Mouse (Mus musculus): ENCODE measurements at regions not wholly inside any gene's neighbourhood (a gene's known extent, or its start where the extent isn't known, plus 50 kb on each side); places are given as distances from the start of the nearest gene placed in this dataset.

DNA sequence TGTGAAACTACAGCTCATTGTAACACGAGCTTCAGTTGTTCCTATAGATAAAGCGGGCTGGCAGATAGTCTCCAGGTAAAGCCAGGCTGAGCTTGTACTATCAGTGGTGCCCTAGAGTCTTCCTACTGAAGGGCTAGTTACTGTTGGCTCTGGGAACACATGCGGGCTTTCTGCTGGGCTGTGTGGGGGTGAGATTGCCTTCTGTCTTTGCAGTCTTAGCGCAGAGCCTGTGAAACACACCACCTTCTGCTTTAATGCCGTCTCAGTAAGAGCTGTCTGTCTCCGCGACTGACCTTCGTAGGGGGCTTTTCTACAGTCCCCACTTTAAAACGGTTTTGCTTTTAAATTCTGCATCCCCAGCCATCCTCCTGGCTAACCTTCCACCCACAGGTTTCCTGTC lies 76.7 kb downstream of the Trim29 start:
- intact Hi-C loops (cut with DNase I), result no loop called here

DNA sequence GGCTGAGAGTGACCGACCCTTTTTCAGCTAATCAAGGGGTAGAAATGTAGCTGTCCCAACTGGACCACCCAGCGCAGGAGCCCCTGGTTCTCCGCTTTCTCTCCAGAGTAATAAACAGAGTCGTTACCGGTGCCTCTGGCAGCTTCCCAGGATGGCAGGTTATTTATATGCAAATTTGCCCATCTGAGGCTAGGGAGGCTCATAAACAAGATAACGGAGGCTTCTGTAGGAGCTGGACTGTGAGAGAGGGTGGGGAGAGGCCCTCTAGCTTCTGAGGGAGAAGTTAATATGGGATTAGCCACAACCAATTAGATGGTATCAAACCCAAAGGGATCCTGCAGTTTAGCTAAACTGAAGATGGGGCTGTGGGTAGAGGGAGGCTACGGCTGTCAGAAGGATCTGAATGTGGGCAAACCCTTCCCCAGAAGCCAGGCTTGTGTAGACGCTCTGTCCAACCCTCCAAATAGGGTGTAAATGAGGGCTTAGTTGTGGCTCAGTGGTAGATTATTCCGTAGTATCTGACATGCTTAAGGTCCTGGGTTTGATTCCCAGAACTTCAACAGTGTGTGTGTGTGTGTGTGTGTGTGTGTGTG lies 78.9 kb downstream of the Trim29 start:
- intact Hi-C loops (cut with DNase I), result no loop called here
- DNase-seq, result no peak

More for the DNA sequence above, 76.7 kb downstream of the Trim29 start:
- no peak for DNase-seq

DNA sequence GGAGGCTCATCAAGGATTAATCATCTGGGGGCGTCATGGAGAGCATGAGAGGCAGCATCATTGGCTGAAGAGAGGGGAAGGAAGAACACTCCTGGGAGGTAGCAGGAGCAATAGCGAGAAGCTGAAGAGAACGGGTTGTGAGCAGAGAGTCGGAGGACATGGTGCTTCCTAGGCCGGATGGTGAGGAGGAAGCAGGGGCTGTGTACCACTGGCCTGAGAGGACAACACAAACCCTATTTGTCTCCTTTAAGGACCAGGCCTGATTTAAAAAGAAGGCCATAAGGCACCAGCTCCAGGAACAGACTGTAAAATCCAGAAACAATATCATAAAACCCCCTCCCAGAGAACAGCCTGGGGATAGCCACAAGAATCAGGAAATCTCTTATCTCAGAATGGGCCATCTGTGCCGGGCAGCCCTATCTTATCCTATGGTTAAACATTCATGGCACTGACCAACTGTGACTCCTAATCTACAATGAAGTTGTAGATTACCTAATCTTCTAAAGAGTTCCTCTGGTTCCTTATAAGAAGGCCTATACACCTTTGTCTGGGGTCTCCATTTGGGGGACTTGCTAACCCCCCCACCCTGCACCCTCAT lies 81.9 kb downstream of the Trim29 start:
- intact Hi-C loops (cut with DNase I), result no loop called here

DNA sequence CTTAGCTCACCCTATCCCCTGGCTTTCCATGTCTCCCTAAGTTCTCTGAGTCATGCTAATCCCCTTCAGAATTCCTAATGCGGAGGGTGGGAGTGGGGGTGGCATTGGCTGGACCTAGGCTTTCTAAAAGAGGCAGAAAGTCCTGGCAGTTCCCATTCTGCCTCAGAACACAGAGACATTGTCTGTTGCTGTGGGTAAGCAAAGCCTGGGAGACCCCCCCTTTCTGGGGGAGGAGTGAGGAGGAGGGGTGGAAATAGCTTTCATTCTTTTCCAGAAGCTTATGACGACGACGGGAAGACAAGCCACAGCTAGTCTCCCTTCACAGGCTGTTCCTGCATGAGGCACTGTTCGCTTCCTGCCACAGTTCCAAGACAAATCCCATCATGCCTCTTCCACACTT lies 83.6 kb downstream of the Trim29 start:
- intact Hi-C loops (cut with DNase I), result no loop called here
- no peak for DNase-seq

More for the DNA sequence above, 81.9 kb downstream of the Trim29 start:
- DNase-seq, result no peak

DNA sequence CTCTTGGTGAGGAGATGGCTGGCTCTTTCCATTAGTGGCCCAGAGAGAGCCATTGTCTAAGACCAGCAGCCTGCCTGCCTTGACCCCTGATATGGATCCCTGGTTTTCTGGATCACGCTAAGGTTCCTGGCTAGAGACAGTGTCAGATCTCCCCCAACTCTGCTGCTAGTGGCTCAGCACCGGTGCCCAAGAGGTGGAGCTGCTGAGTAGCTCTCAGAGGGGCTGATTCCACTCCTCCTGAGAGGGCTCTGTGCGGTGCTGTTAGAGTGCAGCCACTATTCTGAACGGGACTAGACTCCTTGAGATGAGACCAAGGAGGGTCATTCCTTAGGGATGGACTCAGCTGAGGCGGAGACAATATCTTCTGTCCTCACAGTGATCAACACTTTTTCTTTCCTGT lies 84.6 kb downstream of the Trim29 start:
- intact Hi-C loops (cut with DNase I), result no loop called here
- DNase-seq, result no peak

DNA sequence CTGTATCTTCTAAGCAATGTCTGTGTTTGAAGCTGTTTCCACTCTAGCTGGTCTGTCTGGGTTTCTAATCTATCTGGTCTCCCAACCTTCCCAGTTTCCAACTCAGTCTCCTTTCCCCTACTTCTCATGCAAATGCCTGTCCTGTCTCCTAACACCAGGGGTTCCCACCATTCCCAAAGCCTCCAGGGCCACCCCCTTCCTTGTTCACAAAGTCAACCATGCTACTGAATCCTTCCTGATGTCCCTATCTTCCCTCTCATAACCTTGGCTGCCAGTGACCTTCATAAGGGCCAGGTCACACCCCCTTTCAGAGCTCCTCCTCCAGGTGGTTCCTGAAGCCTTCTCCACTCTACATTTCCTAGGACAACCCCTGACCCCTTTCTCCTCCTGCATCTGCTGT lies 85.9 kb downstream of the Trim29 start:
- DNase-seq, result no peak
- intact Hi-C loops (cut with DNase I), result no loop called here

DNA sequence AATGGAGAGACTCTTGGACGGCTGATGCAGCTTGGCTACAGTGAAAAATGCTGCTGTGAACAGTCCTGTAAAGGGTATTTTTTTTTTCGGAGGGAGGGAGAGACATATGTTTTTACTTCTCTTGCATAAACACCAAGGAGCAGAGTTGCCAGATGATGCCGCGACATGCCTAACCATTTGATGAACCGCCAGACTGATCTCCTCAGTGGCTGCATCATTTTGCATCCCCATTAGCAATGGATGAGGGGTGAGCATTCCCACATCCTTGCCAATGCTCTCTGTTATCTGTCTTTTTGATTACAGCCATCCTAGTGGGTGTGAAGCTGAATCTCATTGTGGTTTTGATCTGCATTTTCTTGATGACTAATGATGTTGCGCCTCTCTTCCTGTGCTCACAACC lies 97.8 kb downstream of the Trim29 start:
- intact Hi-C loops (cut with DNase I), result no loop called here
- no peak for DNase-seq

DNA sequence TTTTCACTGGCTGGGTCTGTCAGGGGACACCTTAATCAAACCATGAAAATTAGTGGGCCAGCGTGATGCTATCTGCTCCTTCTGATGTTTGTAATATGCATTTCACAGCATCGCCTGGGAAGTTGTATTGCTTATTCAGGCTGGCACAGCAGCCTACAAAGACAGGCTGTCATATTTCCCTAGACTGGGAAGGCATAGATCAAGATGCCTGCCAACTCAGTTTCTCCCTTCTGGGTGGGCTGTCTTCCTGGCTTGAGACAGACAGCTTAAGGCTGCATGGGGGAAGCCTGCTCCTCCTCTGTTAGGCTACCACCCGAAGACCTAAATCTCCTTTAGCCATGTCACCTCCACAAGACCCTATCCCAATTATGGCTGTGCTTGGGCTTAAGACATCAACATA lies 101.8 kb downstream of the Trim29 start:
- no peak for DNase-seq
- intact Hi-C loops (cut with DNase I), result no loop called here

DNA sequence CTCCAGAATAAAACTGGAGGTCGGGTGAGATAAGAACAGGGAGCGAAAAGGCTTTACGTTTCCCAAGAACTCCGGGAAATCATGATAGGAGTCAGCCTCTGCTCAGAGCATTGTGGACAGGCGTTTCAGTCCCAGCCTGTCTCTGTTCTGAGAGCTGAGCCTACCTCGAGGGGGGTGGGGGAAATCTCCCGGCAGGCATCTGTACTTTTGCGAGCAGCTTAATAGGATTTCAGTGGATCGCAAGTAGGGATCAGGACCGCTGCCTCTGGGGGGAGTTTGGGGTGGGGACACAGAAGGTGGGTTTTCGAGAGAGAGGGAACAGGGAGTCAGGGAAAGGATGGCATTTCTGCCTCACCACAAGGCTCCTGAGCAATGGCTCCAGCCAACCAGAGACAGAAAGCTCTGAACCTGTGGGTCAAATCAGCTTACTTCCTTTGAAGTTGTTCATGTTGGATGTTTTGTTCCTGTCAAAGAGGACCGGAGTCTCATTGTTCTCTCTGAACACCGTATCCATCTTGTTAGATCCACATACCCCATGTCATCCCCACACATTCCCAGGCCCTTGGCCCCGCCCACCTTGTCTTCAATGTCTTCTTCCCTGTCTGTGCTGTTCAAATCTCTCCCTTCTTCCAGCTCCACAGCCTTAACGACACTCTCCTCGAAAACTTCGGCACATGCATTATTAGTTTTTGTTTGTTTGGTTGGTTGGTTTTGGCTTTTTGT lies 109.5 kb downstream of the Trim29 start:
- intact Hi-C loops (cut with DNase I), result no loop called here
- no peak for DNase-seq

DNA sequence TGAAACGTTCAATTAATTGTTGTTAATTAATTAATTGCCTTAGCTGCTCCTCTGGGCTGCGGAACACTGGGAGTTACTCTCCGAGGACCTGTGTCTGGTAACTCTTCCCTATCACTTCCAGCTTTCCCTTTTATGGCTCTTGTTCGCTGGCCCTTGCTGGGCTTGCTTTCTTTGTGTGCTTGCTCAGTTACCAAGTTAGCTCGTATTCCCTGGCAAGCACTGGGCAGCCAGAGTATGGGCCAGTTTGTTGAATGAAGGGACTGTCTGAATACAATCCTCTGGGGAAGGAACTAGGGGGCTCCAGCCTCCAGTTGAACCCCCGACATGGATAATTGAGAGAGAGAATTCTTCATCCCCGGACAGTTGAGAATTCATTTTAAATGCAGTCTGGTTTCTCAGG lies 116.4 kb downstream of the Trim29 start:
- intact Hi-C loops (cut with DNase I), result no loop called here
- no peak for DNase-seq

DNA sequence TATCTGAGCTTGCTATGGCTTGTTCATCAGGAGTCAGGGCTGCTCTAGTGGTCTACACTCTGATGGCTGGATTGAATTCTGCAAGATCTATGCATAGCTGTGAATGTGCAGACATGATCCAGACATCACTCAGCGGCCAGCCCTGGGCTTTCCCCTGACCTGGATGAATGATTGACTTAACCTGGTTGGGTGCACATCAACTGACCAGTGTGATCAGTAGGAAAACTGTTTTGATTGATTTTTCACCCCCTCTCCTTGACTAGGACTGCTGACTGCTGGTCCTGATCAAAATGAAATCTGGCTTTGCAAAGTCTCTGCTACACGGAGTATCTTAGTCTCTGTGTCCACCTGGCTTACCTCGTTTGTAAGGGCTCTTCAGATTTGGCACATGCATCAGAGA lies 123.3 kb downstream of the Trim29 start:
- intact Hi-C loops (cut with DNase I), result no loop called here

DNA sequence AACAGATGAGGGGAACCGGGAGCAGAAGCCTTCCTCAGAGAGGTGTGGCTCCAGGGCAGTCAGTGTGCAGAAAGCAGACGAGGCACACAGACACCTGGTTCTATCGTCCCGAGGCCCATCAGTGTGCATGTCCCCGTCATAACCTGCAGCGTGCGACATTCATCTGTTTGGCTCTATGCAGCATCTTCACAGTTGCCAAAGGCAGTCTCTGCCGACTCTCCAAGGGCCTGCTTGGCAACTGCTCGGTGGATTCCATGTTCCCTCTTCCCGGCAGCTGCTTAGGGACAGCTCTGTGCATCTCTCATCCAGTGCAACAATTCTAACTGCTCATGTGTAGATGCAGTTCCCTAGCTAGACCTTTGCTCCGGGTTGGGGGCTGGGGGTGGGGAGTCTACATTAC lies 127.8 kb downstream of the Trim29 start:
- intact Hi-C loops (cut with DNase I), result no loop called here
- no peak for DNase-seq

More for the DNA sequence above, 123.3 kb downstream of the Trim29 start:
- no peak for DNase-seq

DNA sequence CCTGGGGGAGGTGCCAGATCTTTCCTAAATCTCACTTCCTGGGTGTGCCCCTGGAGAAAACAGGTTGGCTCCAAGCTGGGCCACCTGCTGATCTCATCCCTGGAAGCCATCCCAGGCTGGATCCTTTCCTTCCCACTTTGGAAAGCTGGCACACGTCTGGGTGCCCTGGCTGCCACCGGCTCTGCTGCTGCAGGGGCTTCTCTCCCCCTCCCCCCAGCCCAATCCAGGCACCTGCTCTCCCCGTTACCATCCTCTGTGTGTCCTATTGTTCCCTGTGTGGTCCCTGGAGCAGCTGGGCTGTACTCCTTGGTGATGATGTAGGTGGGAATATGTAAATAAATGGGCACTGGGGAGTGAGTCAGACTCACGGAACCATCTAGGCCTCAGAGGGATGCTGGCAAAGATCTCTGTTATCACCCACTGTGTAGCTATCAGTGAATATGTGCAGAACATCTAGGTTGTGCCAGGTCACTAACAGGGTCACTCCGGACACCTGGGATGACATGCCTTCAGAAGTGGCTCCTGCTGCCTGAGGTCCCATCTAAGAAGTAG lies 130.4 kb downstream of the Trim29 start:
- DNase-seq, result no peak
- intact Hi-C loops (cut with DNase I), result no loop called here

DNA sequence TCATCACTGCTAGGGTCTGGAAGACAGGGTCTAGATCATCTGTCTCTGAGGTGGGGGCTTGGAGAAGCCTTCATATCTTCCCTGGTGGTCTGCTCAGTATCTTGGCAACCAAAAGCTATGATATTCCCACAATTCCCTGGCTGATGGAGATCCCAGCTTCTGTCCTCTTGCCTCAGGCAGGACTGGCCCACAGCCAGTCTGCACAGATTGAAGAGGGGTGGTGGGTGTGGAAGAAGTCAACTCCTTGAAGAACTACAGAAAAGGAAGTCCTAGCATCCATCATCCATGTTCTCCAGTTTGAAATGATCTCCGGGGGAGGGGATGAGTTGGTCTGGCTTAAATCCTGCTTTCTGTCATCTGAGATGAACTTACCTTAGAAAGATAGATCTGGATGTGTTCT lies 134.8 kb downstream of the Trim29 start:
- DNase-seq, result no peak
- intact Hi-C loops (cut with DNase I), result no loop called here

DNA sequence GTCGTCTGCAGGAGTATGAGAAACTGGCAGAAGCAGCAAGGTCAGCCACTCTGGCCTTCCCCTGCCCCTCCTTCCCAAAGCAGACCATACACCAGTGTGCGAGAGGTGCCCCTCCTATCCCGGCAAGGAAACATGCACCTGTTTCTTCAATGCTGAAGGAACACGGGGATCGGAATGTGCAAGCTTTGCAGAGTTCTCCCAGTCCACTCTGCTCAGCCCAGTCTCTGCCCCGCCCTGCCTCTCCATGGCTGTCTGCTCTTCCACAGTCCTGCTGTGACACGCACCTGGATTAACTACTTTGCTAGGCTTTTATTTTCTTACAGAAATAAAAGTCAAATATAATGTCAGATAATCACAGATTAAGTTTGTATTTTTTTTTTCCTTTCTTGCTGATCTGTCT lies 136.7 kb downstream of the Trim29 start:
- DNase-seq, result no peak
- intact Hi-C loops (cut with DNase I), result no loop called here

DNA sequence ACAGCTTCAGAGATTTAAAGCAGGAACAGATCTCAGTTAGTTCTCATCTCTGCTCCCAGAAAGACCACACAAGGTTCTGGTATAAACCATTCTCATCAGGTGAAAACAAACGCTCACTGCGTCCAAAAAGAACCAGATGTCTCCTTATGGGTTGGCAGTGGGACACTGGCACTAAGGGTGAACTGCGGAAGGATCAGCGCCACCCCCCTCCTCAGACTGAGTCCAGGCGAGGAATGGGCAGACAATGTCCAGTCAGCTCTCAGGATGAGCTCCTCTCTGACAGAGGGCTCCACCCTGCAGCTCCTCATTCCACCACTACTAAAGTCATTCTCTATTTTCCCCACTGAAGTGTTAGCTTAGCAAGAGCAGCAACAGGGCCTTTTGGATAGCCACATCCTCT lies 138.3 kb downstream of the Trim29 start:
- no peak for DNase-seq
- intact Hi-C loops (cut with DNase I), result no loop called here

DNA sequence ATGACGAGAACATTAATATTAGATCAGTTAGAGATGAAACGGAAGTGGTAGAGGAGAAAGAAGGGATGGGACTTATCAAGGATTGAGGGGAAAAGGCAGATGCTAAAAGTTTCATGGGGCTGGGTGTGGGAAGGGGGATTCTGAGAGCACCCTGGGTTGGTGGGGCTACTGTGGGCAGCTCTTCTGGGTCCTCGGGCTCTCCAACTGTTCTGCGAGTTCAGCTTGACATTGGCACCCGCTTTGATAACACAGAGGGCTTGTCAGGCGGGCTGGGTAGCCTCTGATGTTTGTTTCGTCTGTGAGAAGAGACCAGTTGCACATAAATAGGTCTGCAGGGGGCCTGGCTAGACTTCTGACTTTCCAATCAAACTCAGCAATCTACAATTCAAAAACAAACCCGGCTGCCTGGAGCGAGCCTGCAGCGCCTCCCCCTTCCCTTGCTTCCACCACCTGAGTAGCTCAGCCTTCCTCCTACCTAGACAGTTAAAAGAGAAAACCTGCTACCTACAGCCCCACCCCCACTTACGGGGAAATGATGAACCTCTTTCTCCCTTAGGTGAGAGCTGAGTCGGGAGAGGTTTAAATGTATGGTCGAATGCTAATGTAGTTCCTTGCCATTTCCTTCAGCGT lies 143.4 kb downstream of the Trim29 start:
- intact Hi-C loops (cut with DNase I), result no loop called here
- no peak for DNase-seq

DNA sequence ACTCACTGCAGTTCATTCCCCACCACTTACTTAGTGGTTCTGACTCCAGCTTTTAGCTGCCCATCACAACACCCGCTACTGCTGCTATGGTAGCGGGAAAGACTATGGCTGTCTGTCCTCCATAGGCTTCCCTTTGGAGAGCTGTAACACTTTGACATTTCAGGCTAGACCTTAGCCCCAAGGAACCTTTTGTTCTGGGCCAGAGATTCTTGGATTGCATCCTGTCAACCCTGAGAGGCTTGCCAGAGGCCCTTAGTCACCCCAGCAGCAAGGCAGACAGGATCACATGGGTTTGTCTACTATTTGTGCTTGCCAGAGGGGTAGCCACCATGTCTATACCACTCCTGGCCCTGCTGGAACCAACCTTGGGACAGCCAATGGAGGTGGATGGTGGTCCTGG lies 147.1 kb downstream of the Trim29 start:
- DNase-seq, result peak; percentile 11 to 28
- intact Hi-C loops (cut with DNase I), result no loop called here

DNA sequence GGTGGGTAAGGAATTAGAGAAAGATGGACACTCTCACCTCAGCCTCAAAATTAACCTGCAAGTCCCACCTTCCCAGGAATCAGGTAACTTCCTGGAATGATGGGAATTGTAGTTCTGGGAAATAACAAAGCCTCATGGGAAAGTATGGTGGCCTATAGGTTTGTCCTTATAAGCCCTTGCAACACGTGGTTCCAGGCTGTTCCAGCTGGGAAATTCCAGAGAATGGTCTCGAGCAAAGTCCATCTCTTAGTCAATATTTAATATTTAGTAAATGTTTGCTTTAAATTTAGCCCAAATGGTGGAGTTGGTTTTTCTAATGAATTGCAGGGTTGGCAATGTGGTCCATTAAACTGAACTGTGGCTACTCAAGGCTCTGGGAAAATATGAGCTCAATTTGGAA lies 150.5 kb downstream of the Trim29 start:
- intact Hi-C loops (cut with DNase I), result no loop called here
- no peak for DNase-seq

DNA sequence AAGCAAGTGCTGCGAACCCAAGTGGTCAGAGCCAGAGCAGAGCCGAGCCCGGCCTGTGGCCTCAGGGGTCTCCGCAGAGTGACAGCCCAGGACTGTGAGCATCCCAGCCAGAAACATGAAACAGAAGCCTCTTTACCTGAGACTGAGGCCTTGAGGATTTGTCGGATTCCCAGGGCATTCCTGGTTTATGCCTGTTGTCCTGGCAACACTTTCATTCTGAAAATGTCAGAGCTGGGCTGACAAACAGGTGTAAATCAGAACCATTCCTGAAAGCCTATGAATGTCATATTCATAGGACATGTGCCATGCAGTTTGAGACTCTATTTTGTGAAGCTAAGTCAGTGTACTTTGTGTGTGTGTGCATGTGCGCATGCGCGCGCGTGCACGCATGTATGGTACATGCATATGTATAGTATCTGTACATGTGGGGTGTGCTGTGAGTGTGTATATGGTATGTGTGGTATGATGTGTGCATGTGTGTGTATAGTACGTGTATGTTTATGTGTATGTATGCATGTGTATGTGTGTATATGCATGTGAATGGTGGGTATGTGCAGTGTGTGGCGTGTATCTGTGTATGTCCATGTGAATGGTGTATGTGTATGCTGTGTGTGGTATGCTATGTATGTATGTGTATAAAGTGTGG lies 152.9 kb downstream of the Trim29 start:
- DNase-seq, result no peak
- intact Hi-C loops (cut with DNase I), result no loop called here

DNA sequence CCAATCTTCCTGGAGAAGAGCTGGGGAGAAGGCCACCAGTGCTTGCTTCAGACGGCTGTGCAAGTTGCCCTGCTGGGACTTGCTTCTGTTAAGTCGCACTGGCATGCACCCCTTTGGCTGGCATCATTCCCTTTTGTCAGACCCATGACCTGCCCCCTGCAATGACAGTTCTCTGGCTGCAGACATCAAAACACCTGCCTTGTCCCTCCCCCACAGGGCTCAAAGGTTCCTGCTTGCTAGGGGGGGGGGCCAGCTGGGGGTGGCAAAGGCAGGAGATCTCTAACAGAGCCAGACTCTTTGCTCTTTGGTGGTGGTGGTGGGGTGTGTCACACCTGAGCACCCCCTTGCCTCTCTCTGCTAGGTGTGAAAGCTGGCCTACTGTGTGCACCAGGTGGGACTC lies 154.5 kb downstream of the Trim29 start:
- DNase-seq, result no peak
- intact Hi-C loops (cut with DNase I), result no loop called here
